Mouse (Mus musculus) limb, embryonic 15.5 days (tissue): ENCODE measurements around the gene Arf1. TPM values are rescaled to one million over a fixed set of nuclear protein-coding genes. Genes with fewer than 3 reads are reported as not detected.

ENCODE experiments used
- polyA plus RNA-seq: library from polyadenylated mRNA; unstranded; fragments of >200 nt; fragmentation: Nextera tagmentation; extraction: Ambion mirVana; gene quantifications from 2 replicates; pipeline ENCODE4 v1.2.1, GENCODE M21; 2015

Arf1 gene
- polyA plus RNA-seq, 1 experiment from 2014 or later = 761 TPM

Other genes starting within 250 kb of the Arf1 start
- gene Obscn, start 91.9 kb downstream of the Arf1 start, polyA plus RNA-seq = 2.2 and 4.5 TPM in 2 replicates
- 4.1 and 4.4 TPM in 2 replicates for gene Iba57, start 64.5 kb downstream of the Arf1 start, polyA plus RNA-seq
- gene Gjc2, start 45.1 kb downstream of the Arf1 start, polyA plus RNA-seq = 0.32 and 0.58 TPM in 2 replicates
- 122 and 124 TPM in 2 replicates for gene Guk1, start 36.1 kb downstream of the Arf1 start, polyA plus RNA-seq
- 75.7 and 78.9 TPM in 2 replicates for gene Mrpl55, start 25.8 kb downstream of the Arf1 start, polyA plus RNA-seq
- 25.2 and 29.5 TPM in 2 replicates for gene 2310033P09Rik, start 19.9 kb downstream of the Arf1 start, polyA plus RNA-seq
- 3.8 and 3.9 TPM in 2 replicates for gene Wnt3a, start 62.5 kb upstream of the Arf1 start, polyA plus RNA-seq
- 12.1 and 14.0 TPM in 2 replicates for gene Wnt9a, start 78.7 kb upstream of the Arf1 start, polyA plus RNA-seq
- gene Prss38, start 147.4 kb upstream of the Arf1 start, polyA plus RNA-seq = 0.12 TPM in 1 of 2 replicates, not detected in the other
- 11.2 and 11.7 TPM in 2 replicates for gene Jmjd4, start 221.8 kb upstream of the Arf1 start, polyA plus RNA-seq
- gene Snap47, start 222.9 kb upstream of the Arf1 start, polyA plus RNA-seq = 116 and 118 TPM in 2 replicates
- gene Zfp867, start 244.2 kb upstream of the Arf1 start, polyA plus RNA-seq = 9.3 and 9.8 TPM in 2 replicates